In the genomic region with DNA sequence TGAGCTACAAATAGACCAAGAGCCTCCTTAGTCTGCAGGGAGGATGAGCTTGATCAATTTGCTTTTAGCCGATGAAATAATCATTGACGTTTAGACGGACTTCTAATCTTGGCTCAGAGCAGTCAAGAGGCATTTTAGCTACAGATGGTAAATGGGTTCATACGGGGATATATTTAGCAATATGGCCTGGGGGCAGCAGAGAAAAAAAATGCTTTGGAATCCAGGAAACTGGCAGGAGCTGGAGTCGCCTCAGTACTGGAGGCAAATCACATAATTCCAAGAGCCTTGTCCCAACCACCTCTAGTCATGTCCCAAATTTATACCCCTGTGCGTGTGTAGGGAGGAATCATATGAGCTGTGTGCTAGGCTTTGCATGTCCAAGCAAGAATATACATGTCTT, we compare ENCODE assay signal across 11 mouse cellular contexts.
"Had no signal": no experiment of that assay in that cellular context is flagged by ENCODE, and none has a peak within 500 bp of the region (broad histone marks: within the 10 kb centered on the region; RNA-seq: fewer than 3 reads in every experiment).

No protein-coding gene starts in this region.

- ATAC-seq: intestine, embryonic 16.5 days had no signal

- H3K4me2 ChIP-seq: limb, embryonic 13.5 days; neural tube, embryonic 15.5 days had no signal

- H3K9me3 ChIP-seq: limb, embryonic 13.5 days; midbrain, embryonic 10.5 days; neural tube, embryonic 15.5 days had no signal

- DNase-seq: kidney, postnatal 14 days; left cerebral cortex, postnatal 4 days; lung, adult 18-20 months; right cerebral cortex, postnatal 14 days; thymus, postnatal 36 days had no signal

- H3K9ac ChIP-seq: limb, embryonic 13.5 days; liver, embryonic 14.5 days; neural tube, embryonic 15.5 days had no signal

- H3K27me3 ChIP-seq: limb, embryonic 13.5 days; neural tube, embryonic 15.5 days had no signal

- H3K4me3 ChIP-seq: limb, embryonic 13.5 days; midbrain, embryonic 10.5 days; myocyte; neural tube, embryonic 15.5 days had no signal

- H3K27ac ChIP-seq: limb, embryonic 13.5 days; liver, embryonic 14.5 days; midbrain, embryonic 10.5 days; neural tube, embryonic 15.5 days had no signal

- H3K4me1 ChIP-seq: midbrain, embryonic 10.5 days had no signal

- H3K36me3 ChIP-seq: limb, embryonic 13.5 days; midbrain, embryonic 10.5 days; neural tube, embryonic 15.5 days had no signal
